Mouse (Mus musculus) 416B (cell line): ENCODE data around the gene 4430402I18Rik.

Experiments used
- DNase-seq: peaks from one replicate; pipeline ENCODE4 v3.0.0; 2011; ENCODE audit warnings: low read depth

Gene 4430402I18Rik

GRCm38 (mm10) chr19:28900771-28901170 is 66.8 kb downstream of the 4430402I18Rik start:
- DNase-seq = no peak

- no peak for DNase-seq
Observed at GRCm38 (mm10) chr19:28897497-28897896, 70.1 kb downstream of the 4430402I18Rik start.

- no peak for DNase-seq
Observed at GRCm38 (mm10) chr19:28896639-28897038, 71.0 kb downstream of the 4430402I18Rik start.

DNA sequence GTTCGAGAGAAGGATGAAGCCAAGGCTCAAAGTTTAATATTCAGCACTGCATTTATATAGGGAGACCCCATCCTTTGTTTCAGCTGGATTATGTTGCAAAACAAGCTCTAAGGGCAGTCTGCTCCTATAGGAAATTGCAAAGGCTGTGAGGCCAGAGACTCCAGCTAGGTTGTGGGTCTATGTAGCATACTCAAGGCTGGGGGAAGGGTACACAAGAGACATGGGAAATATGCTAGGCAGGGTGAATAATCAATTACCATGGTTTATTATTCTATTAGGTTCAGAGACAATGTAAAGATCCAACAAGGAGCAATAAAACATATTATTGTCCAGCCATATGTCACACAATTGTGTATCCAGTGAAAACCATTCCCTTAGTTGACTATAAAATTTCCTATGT is 75.7 kb downstream of the 4430402I18Rik start:
- DNase-seq = no peak

GRCm38 (mm10) chr19:28891238-28891637 is 76.4 kb downstream of the 4430402I18Rik start:
- no peak for DNase-seq

GRCm38 (mm10) chr19:28889251-28889650 is 78.3 kb downstream of the 4430402I18Rik start:
- no peak for DNase-seq

- DNase-seq = no peak
Observed at GRCm38 (mm10) chr19:28888496-28888895, 79.1 kb downstream of the 4430402I18Rik start.

GRCm38 (mm10) chr19:28883126-28883525 is 84.5 kb downstream of the 4430402I18Rik start:
- peak; percentile 38 for DNase-seq

GRCm38 (mm10) chr19:28879476-28879875 is 88.1 kb downstream of the 4430402I18Rik start:
- no peak for DNase-seq

- no peak for DNase-seq
Observed at GRCm38 (mm10) chr19:28870351-28870750, 97.2 kb downstream of the 4430402I18Rik start.

DNA sequence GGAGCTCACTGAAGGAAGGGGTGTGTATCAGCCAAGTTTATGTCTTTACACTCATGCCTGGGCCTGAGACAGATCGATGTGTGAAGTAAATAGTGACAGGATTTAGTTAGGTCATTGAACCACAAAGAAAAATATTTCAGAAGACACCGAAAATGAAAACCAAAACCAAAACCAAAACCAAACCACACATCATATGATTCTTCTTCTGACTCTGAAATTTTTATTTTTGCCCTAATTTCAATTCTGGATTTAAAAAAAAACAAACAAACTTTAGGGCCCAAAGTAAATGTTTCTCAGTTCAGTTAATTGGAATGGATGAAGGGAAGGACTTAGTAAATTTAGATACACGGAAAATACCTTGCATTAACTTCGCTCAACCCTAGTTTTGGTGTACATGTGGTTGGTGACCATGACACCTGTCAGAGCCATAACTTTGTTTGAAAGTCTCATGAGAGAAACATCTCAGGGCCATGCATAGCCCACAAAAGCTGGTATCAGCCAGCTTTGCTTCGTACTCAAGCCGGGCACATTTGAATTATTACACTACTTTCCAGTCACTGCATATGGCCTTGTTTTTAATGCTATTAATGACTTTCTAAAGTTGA is 98.2 kb downstream of the 4430402I18Rik start:
- peak; percentile 7 for DNase-seq

- no peak for DNase-seq
Observed at GRCm38 (mm10) chr19:28865501-28865900, 102.1 kb downstream of the 4430402I18Rik start.

DNA sequence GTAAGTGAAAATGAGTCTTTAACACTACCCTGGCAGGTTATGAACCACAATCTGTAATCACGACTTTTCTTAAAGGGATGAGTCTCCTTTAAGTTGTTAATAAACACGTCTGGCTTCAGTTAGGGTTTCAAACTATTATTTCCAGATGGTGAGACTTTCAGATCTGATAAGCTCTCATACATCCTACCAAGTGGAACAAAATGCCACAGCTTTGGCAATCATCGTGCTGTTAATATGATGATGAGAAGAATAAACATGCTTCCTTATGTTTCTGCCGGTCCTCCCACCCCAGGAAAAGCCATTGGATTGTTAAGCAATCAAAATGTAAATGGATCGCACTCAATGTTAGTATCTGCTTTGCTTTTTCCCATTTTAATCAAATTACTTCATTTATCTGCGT is 102.6 kb downstream of the 4430402I18Rik start:
- DNase-seq = no peak

DNA sequence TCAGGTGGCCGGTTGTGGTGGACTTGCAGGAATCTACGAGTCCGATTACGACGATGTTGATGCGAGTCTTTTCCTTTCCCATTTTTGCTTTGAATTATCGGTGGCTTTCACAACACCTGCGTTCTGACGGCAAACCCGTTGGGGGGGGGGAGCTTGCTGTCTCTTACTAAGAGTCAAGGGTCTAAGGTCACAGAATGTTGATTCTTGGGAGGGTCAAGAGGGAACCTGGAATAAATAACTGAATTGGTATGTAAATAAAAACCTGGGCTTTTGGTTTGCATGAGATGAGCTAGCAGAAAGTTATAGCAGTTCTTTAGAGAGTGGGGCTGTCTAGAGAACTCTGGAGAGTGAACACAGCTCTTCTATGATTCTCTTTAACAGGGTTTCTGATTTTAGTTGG is 104.0 kb downstream of the 4430402I18Rik start:
- no peak for DNase-seq

DNA sequence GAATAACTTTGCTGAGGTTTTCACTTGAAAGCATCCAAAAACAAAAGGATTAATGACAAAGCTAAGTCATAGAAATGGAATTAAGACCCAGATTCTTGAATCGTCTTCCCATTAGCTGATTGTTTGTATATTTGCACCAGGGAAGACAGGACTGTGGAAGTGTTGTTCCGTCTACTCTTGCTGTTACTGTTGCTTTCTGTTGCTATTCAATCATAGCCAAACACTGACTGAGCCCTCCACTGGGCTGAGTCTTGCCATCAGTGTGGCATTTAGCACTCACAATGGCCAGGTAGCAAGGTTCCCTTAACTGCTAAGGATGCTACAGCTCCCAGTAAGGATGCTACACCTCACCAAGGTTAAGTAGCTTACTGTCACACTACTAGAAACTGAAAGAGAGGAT is 107.4 kb downstream of the 4430402I18Rik start:
- no peak for DNase-seq

GRCm38 (mm10) chr19:28854831-28855230 is 112.8 kb downstream of the 4430402I18Rik start:
- no peak for DNase-seq

GRCm38 (mm10) chr19:28852001-28852400 is 115.6 kb downstream of the 4430402I18Rik start:
- DNase-seq = no peak

DNA sequence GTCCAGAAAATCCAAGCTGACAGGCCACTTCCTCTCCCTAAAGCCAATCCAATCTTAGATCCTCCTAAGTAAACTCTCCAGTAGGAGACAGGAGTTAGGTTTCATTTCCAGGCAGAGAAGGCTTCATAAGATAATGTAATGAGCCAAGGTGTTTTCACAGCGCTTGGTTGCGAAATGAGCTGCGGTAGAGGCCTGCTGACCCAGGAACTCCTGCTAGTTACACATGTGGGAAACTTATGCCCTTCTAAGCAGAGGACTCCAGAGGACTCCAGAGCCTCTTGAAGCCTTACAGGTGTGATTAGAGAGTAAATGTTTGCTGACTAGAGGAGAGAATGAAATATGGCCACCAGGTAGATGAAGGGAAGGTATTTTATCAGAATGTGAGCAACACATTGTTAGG is 117.1 kb downstream of the 4430402I18Rik start:
- DNase-seq = peak; percentile 9

DNA sequence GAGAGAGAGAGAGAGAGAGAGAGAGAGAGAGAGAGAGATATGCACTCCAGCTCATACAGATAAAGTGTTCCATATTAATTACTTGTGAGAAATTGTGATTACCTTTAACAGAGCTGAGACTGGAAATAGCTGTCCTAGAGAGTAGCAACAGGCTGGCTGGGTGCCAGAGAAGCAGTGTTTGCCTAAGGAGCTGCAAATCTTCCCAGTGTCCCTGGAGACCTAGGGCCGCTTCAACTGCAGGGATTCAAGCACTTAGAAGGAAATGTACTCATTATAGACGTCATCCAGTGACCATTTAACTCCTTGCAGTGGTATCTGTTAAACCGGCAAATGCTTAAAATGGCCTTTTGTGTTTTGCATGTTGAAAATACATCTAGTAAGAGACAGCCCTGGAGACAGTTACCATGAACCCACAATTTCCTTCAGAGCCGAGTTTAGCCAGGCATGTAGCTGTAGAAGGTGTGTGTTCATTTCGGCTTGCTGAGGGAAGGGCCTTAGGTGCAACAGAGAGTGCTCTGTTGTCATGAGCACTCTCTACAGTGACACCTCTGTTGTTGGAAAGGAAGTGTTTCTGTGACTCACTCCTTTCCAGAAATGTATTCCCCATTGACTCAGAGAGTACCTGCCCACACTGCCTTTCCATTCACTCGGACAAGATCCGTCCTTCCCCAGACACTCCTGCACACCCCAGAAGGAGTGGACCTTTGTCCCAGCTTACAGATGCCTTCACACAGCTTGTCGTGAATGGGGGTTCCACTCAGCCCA is 122.5 kb downstream of the 4430402I18Rik start:
- DNase-seq = no peak
